Mouse (Mus musculus): ENCODE data around the gene Ascc3.
A peak's percentile ranks its signal among the peaks of the same experiment; 100 is the strongest.

Ascc3 gene

DNA sequence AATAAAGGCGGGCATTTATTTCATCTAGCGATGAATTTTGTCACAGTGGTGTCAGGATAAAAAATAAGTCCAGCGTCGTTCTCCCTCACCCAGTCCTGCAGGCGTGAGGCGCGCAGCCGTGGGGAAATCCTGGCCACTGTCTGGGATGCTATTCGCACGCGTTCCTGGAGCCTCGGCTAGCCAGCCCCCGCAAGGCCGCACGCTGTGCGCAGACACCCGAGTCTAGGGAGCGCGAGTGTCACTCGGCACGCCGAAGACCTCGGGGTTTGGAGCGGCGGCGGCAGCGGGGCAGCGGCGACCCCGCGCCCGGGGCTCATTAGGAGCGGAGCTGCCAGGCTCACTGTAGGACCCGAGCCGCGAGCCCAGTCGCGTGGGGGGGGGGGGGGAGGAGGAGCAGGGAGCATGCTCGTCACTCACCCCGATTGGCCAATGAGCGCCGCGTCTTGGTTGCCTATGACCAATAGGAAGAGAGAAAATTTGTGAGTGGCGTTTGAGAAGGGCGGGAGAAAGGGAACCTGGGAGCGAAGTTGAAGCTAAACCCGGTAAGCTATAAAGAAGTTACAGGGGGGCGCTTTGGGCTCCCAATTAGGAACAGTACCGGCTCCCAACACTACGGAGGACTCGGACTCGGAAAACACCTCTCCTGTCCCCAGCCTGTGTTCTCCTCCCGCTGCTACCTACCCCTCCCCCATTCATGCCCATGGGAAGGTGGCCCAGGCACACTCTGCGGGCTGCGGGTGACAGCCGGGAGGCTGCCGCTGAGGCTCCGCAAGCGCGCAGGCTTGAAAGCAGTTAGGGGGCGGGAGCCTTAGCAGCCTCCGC lies 301.9 kb downstream of the Ascc3 start, which contains the start of gene Sim1:
Sim1 (plus strand) TSS at position 585 of the 822 bp plus-strand sequence.
- DNase-seq (ENCODE audit: low spot score in 2 of 2), result peak; percentile 27 to 34

- no peak for DNase-seq (ENCODE audit: low spot score in 2 of 2)
These were observed 302.8 kb downstream of the Ascc3 start for GRCm38 (mm10) chr10:50895091-50895790.

GRCm38 (mm10) chr10:50895881-50896766 lies 303.7 kb downstream of the Ascc3 start:
- DNase-seq (ENCODE audit: low spot score in 2 of 2), result no peak

DNA sequence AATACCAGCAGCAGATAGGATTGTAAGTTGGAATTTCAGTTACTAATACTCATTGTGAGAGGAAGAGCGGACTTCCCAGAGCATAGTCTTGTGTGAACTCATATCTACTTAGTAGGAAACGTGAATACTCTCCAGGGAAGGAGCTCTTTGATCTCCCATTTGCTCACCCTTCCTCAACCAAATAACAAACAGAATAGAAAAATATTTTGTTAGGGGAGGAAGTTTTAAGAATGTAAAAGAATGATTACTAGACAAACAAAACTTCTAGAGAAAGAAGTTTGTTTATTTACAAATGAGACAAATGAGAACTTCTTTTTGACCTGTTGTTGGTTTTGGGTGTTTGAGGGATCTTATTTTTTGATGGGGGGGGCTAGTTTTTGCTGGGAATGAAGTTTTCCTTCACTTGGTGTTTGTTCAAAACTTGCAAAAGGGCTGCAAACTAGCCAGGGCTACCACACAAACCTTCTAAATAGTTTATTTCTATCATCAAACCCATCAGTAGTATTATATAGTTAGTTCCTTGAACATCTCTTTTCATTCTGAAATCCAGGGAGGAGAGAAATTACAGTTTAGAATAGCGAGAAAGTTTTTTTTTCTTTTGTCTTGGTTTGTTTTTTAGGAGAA lies 304.4 kb downstream of the Ascc3 start:
- DNase-seq (ENCODE audit: low spot score in 2 of 2), result no peak

DNA sequence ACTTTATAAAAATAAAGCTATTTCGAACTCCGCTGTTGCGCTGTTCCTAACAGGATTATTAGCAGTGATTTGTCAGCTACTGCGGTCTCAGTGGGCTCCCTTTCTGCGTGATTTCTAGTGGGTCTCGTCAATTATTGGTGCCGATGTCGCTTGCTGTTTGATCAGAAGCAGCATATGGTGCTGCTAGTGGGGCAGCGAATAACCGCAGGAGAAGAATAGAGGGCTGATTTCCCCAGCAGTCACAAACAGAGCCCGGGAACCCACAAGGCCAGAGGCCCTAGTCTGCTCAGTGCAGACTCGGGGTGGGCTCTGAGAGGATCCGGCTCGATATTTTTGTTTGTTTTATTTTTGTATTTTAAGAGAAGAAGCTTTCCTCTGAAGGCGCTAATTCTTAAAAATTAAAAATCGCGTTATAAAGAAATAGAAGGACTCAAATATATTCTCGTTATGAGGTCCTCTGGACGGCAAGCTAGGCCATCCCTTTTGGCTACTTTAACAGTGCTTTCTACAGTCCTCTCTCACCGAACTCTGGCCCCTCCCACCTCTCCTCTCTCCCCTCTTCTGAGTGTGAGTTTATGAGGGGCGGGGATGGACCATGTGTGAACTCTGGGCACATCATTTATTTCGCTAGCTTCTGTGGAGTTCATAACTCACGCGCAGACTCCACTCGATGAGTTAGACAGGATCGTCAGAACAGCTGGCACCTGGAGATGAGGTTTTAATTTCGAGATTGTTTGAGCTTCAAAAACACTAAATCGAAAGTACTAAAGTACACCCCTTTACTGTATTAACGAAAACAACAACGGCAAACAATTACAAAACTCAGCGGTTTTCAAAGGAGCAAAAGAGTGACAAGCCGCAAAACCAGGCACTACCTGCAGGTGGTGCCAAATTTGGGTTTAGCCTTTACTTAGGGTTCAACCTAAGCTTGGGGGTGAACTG lies 305.3 kb downstream of the Ascc3 start:
- DNase-seq (ENCODE audit: low spot score in 2 of 2), result no peak

DNA sequence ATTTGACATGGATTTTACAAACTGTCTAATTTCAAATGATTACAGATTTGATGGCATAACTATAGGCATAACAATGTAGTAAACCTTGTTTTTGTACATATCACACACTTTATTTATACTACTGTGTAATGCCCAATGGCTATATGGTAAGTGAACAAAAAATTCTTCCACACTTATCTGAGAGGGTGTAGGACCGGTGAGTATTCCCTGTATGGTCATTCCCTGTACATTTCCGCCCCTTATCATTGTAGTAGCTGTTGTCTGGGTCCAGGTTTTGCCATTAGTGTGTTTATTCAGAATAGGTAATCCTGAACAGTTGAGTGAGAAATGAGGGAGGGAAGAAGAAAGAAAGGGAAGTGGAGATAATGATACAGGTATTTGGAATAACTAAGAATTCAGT lies 306.2 kb downstream of the Ascc3 start:
- no peak for DNase-seq (ENCODE audit: low spot score in 2 of 2)

GRCm38 (mm10) chr10:50899846-50900745 lies 307.6 kb downstream of the Ascc3 start:
- DNase-seq (ENCODE audit: low spot score in 2 of 2), result no peak

Measured in spleen, postnatal 36 days (tissue).